ENCODE assay signal across 16 mouse cellular contexts in genomic region chr13:36193484-36194113, GRCm38 (mm10).
DNase-seq lines count a peak whose midpoint lies in the region; ATAC-seq and TF ChIP-seq lines count a peak whose summit lies in the region.
"Had no signal": no experiment of that assay in that cellular context is flagged by ENCODE, and none has a peak within 500 bp of the region (broad histone marks: within the 10 kb centered on the region; RNA-seq: fewer than 3 reads in every experiment).

No protein-coding gene starts in this region.

- H3K27me3 ChIP-seq in kidney, adult 2 months (replicated peaks; ENCODE audit: control insufficient read depth, insufficient read depth, low read length): no peaks in the 10 kb centered on the region
- H3K27me3 ChIP-seq in hindbrain, embryonic 11.5 days (ENCODE audit: control insufficient read depth, insufficient read depth, low read length): no peaks in the 10 kb centered on the region
- H3K27me3 ChIP-seq in midbrain, embryonic 14.5 days (ENCODE audit: control insufficient read depth, insufficient read depth, low read length): no peaks in the 10 kb centered on the region
- no peaks in the 10 kb centered on the region for H3K27me3 ChIP-seq in embryonic facial prominence, embryonic 10.5 days (replicated peaks; ENCODE audit: low read depth, poor library complexity, severe bottlenecking)
- H3K27me3 ChIP-seq in intestine, embryonic 15.5 days (replicated peaks): no peaks in the 10 kb centered on the region

- H3K9ac ChIP-seq in hindbrain, embryonic 11.5 days (ENCODE audit: low read depth, low read length): no peak overlapping the region
- H3K9ac ChIP-seq in midbrain, embryonic 14.5 days (replicated peaks; ENCODE audit: low read length): no peak overlapping the region
- H3K9ac ChIP-seq in intestine, embryonic 15.5 days: no peak overlapping the region

- TF ChIP-seq CTCF in kidney, adult 2 months (conservative IDR thresholded peaks at IDR 0.05; ENCODE audit: insufficient read depth, insufficient read length, low read depth, low read length): no peak

- peak; percentile 90 for ATAC-seq in hindbrain, embryonic 11.5 days (ENCODE audit: low FRiP score)
- peak; percentile 62; the same call in 1 of the 2 replicates for ATAC-seq in midbrain, embryonic 14.5 days (ENCODE audit: low FRiP score, low TSS enrichment)
- ATAC-seq in intestine, embryonic 15.5 days: no peak
- ATAC-seq: CD4-positive, CD25-positive, alpha-beta regulatory T cell, adult 4 months; intestine, postnatal 0 days had no signal

- no peaks in the 10 kb centered on the region for H3K9me3 ChIP-seq in hindbrain, embryonic 11.5 days (ENCODE audit: control insufficient read depth, low read length)
- no peaks in the 10 kb centered on the region for H3K9me3 ChIP-seq in midbrain, embryonic 14.5 days (ENCODE audit: control insufficient read depth, low read length)
- no peaks in the 10 kb centered on the region for H3K9me3 ChIP-seq in embryonic facial prominence, embryonic 10.5 days
- no peaks in the 10 kb centered on the region for H3K9me3 ChIP-seq in intestine, embryonic 15.5 days

- peak; percentile 15 for DNase-seq in kidney, adult 2 months
- no peak for DNase-seq in kidney, adult 11 months
- DNase-seq in MN1 (ENCODE audit: low spot score): peak; percentile 38
- DNase-seq in hindbrain, embryonic 11.5 days (ENCODE audit: low spot score): peak; percentile 44
- DNase-seq in midbrain, embryonic 14.5 days: peak; percentile 70
- DNase-seq in embryonic facial prominence, embryonic 10.5 days (ENCODE audit: low spot score): no peak
- no peak for DNase-seq in layer of hippocampus, postnatal 36 days
- DNase-seq: cerebellum, adult 11-12 months; heart, postnatal 10 days; kidney, postnatal 4 days; liver; thymus, adult 2 months had no signal

- no peak overlapping the region for H3K27ac ChIP-seq in kidney, adult 2 months (ENCODE audit: insufficient read depth, low read depth, low read length)
- peak overlapping the region; percentile 1; the same call in 1 of the 2 replicates for H3K27ac ChIP-seq in hindbrain, embryonic 11.5 days (ENCODE audit: low read depth, low read length)
- H3K27ac ChIP-seq in midbrain, embryonic 14.5 days (replicated peaks; ENCODE audit: low read depth, low read length): peak overlapping the region; percentile 33; the same call in 1 of the 2 replicates
- no peak overlapping the region for H3K27ac ChIP-seq in embryonic facial prominence, embryonic 10.5 days (replicated peaks)
- no peak overlapping the region for H3K27ac ChIP-seq in intestine, embryonic 15.5 days
- H3K27ac ChIP-seq: left cerebral cortex, adult 2 months had no signal

- no peak overlapping the region for H3K4me2 ChIP-seq in hindbrain, embryonic 11.5 days (replicated peaks; ENCODE audit: low read depth, low read length)
- H3K4me2 ChIP-seq in midbrain, embryonic 14.5 days (ENCODE audit: low read length): no peak overlapping the region
- H3K4me2 ChIP-seq in intestine, embryonic 15.5 days (replicated peaks): no peak overlapping the region

- TF ChIP-seq POLR2A in kidney, adult 2 months (IDR thresholded peaks at IDR 0.05; ENCODE audit: low read depth, low read length): no peak

- H3K4me1 ChIP-seq in kidney, adult 2 months (ENCODE audit: control insufficient read depth, insufficient read depth, low read length): peaks cover 7% of the 10 kb centered on the region; the same call in 1 of the 2 replicates
- no peaks in the 10 kb centered on the region for H3K4me1 ChIP-seq in hindbrain, embryonic 11.5 days (replicated peaks; ENCODE audit: control insufficient read depth, insufficient read depth, low read length)
- 0 out of 2 replicates have a peak, but pooled peaks cover 8% of the 10 kb centered on the region for H3K4me1 ChIP-seq in midbrain, embryonic 14.5 days (ENCODE audit: control insufficient read depth, insufficient read depth, low read length)
- no peaks in the 10 kb centered on the region for H3K4me1 ChIP-seq in embryonic facial prominence, embryonic 10.5 days
- no peaks in the 10 kb centered on the region for H3K4me1 ChIP-seq in intestine, embryonic 15.5 days (replicated peaks)

- WGBS in kidney, adult 2 months: 60% methylated on average over 5 of the region's 5 CpGs
- WGBS in hindbrain, embryonic 11.5 days: 65% methylated on average over 5 of the region's 5 CpGs
- 46% methylated on average over 5 of the region's 5 CpGs for WGBS in midbrain, embryonic 14.5 days
- WGBS in embryonic facial prominence, embryonic 10.5 days: 83% methylated on average over 5 of the region's 5 CpGs
- 74% methylated on average over 5 of the region's 5 CpGs for WGBS in intestine, embryonic 15.5 days

- H3K36me3 ChIP-seq in kidney, adult 2 months (ENCODE audit: control insufficient read depth, insufficient read depth, low read length): no peaks in the 10 kb centered on the region
- H3K36me3 ChIP-seq in hindbrain, embryonic 11.5 days (ENCODE audit: control insufficient read depth, insufficient read depth, low read length): no peaks in the 10 kb centered on the region
- H3K36me3 ChIP-seq in midbrain, embryonic 14.5 days (ENCODE audit: control insufficient read depth, insufficient read depth, low read length): no peaks in the 10 kb centered on the region
- no peaks in the 10 kb centered on the region for H3K36me3 ChIP-seq in embryonic facial prominence, embryonic 10.5 days (replicated peaks)
- no peaks in the 10 kb centered on the region for H3K36me3 ChIP-seq in intestine, embryonic 15.5 days

- no peak overlapping the region for H3K4me3 ChIP-seq in kidney, adult 2 months (ENCODE audit: insufficient read depth, low read depth, low read length)
- H3K4me3 ChIP-seq in hindbrain, embryonic 11.5 days (ENCODE audit: low read depth, low read length): no peak overlapping the region
- no peak overlapping the region for H3K4me3 ChIP-seq in midbrain, embryonic 14.5 days (replicated peaks; ENCODE audit: low read depth, low read length)
- no peak overlapping the region for H3K4me3 ChIP-seq in embryonic facial prominence, embryonic 10.5 days
- H3K4me3 ChIP-seq in intestine, embryonic 15.5 days (replicated peaks): no peak overlapping the region
- H3K4me3 ChIP-seq: left cerebral cortex, adult 2 months had no signal

Comparison
In these comparisons a context has a peak if more than half of its experiments do, and no peak if none do; other contexts are left out.
1. DNase-seq: peak in kidney, adult 2 months (single experiment), MN1 (single experiment), hindbrain, embryonic 11.5 days (single experiment) and midbrain, embryonic 14.5 days (single experiment); none in kidney, adult 11 months (single experiment), embryonic facial prominence, embryonic 10.5 days (single experiment) and layer of hippocampus, postnatal 36 days (0 of 2).
2. H3K27ac ChIP-seq: peak in hindbrain, embryonic 11.5 days (single experiment) and midbrain, embryonic 14.5 days (single experiment); none in kidney, adult 2 months (single experiment), embryonic facial prominence, embryonic 10.5 days (single experiment) and intestine, embryonic 15.5 days (single experiment).